Mouse (Mus musculus) testis, adult 2 months (tissue): ENCODE data around the gene Ssr2.

ENCODE experiments used
- CTCF ChIP-seq: fragments of 200-500 bp; IDR thresholded peaks from 2 replicates; pipeline ENCODE4 v1.5.1; 2012; ENCODE audit warnings: low read depth, mild to moderate bottlenecking, inconsistent platforms, low read length, moderate library complexity; ENCODE audit not compliant: control insufficient read depth, insufficient read depth, insufficient replicate concordance
- POLR2A ChIP-seq: fragments of 200-500 bp; IDR thresholded peaks from 2 replicates; pipeline ENCODE4 v1.6.1; 2012; ENCODE audit warnings: low read depth, mild to moderate bottlenecking, inconsistent platforms, low read length, moderate library complexity; ENCODE audit not compliant: control insufficient read depth

GRCm38 (mm10) chr3:88563966-88564365, 11.7 kb upstream of the Ssr2 start:
- TF ChIP-seq POLR2A = no peak
- no peak for TF ChIP-seq CTCF
